Mouse (Mus musculus) kidney, postnatal 14 days (tissue): ENCODE data around the gene Myh1.
A peak's percentile ranks its signal among the peaks of the same experiment; 100 is the strongest.

Source experiments
- DNase-seq: peaks from one replicate; pipeline ENCODE4 v3.0.0; 2022; ENCODE audit warnings: mixed read lengths

Myh1 gene

GRCm38 (mm10) chr11:67199752-67200151 lies at the start of gene Myh1:
TSS of gene Myh1 (plus strand) at chr11:67200052.
- no peak for DNase-seq

- no peak for DNase-seq
Measured at GRCm38 (mm10) chr11:67150237-67150636, 49.6 kb upstream of the Myh1 start.

GRCm38 (mm10) chr11:67151159-67151558 lies 48.7 kb upstream of the Myh1 start:
- DNase-seq: no peak

DNA sequence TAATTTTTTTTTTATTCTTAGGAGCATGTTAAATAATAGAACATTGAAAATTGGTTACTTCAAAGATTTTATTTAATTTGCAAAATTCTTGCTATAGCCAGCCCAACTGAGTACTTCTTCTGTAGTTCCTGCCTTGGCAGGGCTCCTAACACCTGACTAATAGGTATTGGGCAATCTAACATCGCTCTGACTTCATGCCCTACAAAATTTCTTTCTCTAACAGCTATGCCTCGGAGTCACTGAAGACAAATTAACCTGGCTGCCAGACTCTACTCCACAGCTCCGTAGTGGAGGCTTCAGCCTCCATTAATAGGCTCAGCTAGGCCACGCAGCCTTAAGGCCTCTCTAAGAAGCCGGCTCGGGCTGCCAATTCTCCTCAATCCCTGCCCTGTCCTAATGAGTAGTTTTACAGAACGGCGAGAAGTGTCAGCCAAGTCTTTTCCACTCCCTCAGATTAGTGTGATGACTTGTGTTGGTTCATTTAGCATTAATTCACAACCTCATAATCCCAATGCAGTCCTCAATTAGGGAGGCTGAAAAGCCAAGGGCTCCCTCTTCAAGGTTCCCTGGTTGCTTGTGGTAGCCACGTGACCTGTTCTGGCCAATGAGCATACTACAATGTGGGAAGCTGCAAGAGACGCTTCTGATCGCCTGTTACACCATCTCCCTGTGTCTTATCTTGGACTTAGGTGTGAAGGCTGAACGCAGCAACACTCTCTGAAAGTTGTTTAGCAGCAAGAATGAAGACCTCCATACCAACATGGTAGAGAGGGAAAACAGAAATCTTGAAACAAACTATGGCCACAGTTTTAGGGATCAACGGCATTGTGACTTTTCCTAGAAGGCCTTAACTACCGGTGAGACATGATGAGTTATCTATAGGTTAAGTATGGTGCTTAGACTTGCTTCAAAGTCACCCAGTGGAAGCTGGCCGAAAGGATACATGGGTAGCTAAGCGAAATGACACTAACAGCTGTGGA lies 47.9 kb upstream of the Myh1 start:
- DNase-seq: no peak

DNA sequence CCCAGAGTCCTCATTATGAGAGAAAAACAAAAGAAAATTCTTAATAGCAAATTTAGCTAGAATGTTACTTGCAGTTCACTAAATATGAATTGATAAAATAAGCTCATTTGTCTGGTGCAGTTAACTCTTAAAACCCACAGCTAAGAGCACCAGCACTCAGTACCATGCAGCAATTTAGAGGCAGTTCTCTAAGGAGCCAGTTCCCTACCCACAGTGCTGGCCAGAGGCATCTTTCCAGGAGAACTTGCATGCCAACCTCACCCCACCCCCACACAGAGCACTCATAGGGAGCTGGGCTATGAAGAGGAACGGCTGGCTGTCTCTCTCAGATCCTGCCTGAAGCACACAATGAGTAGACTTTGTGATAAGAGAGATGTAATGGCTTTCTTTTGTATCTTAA lies 46.7 kb upstream of the Myh1 start:
- DNase-seq: no peak

GRCm38 (mm10) chr11:67153843-67154242 lies 46.0 kb upstream of the Myh1 start:
- no peak for DNase-seq

- DNase-seq: no peak
Measured at GRCm38 (mm10) chr11:67155650-67156049, 44.2 kb upstream of the Myh1 start.

DNA sequence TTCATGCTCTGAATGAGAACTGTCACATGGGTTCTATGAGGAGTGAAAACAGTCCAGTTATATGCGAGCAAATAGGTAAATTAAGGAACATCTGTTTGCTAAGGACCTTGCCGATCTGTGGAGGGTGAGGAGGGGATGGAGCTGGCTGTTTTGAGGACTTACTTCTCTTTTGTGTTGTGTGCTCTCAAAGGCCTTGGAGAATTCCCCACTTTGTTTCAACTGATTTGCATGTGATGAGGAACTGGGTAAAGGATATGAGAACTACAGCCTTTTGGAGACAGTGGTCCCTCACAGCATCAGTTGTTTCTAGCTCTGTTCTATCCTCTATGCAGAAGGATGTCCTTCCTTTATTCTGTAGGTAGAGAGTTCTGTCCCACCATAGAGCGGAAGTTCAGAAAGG lies 39.7 kb upstream of the Myh1 start:
- no peak for DNase-seq

DNA sequence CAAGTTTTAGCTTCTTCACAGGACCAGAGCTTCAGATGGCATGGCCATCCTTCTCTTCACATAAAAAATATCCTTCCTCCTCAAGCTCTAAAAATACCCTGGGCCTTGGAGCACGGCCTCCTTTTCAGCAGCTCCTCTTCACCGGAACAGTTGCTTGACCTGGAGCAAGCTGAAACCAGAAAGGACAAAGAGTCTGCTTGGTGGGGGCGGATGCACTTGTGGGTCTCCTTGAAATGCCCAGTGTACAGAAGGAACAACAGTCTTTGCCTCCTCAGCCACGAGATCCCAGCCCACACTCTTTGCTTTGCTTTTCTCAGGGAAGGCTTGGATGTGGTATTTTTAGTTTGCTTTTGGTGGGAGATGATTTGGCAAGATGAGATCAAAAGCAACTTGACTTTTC lies 36.2 kb upstream of the Myh1 start:
- no peak for DNase-seq

- no peak for DNase-seq
Measured at GRCm38 (mm10) chr11:67164851-67165250, 35.0 kb upstream of the Myh1 start.

DNA sequence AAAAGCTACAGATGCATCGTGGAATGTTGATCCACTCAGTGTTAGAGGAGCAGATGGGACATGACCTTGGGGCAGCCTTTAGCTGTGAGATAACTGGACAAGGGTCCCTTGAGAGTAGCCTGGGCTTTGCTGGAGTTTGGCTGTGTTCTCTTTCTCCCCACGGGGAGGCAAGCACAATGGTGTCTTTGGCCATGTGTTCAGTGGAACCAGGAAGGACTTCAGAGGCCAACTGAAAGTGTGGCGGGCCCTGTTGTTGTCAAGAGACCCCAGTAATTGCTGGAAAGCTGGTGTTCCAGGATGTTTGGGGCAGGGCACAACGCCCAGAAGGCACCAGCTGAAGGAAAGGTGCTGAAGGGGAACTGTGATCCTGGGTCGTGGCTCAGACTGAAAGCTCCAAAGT lies 30.6 kb upstream of the Myh1 start:
- no peak for DNase-seq

GRCm38 (mm10) chr11:67170727-67171126 lies 29.1 kb upstream of the Myh1 start, which contains the start of gene Myh2:
TSS of gene Myh2 (plus strand) at chr11:67171027.
- no peak for DNase-seq

GRCm38 (mm10) chr11:67172439-67172838 lies 27.4 kb upstream of the Myh1 start:
- no peak for DNase-seq

DNA sequence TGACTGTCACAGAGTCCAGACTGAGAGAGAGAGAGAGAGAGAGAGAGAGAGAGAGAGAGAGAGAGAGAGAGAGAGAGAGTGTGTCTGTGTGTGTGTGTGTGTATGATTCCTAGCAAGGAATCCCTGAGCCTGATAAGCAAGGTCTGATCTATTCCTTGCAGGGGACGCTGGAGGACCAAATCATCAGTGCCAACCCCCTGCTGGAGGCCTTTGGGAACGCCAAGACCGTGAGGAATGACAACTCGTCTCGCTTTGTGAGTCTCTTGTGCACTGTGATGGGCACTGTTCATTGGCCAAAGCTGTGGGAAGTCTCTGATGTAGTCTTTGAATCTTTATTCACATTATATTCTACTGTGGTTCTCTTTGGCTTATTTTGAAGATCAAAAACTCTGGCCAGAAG lies 23.5 kb upstream of the Myh1 start:
- DNase-seq: no peak

DNA sequence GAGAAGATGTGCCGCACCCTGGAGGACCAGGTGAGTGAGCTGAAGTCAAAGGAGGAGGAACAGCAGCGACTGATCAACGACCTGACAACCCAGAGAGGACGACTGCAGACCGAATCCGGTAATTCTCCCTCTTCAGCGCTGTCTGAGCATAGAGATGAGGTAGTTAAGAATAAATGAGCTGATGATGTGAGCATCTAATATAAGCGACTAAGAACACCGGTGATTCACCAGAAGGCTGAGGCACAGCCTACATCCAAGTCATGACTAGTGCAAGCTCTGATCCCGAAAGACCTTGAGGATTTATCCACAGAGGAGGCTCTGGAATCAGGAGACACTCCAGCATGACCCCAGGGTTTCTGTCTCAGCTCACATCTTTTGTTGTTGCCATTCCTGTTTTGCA lies 9.5 kb upstream of the Myh1 start:
- DNase-seq: no peak

DNA sequence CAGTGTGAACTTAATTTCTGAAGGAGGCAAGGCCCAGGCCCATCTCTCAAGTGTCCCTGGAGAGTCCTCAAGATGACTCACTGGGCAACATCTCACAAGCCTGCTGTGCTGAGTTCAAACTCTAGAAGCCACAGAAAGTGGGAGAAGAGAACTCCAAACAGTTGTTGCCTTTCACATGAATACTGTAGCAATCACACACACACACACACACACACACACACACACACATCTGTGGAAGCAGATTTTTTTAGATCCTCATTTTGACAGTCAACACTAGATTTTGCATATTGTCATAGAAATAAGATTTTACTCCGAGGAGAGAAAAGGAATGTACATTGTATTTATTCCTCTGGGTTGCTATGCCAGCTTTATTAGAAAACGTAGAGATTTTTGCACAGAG lies 9.0 kb upstream of the Myh1 start:
- DNase-seq: no peak

DNA sequence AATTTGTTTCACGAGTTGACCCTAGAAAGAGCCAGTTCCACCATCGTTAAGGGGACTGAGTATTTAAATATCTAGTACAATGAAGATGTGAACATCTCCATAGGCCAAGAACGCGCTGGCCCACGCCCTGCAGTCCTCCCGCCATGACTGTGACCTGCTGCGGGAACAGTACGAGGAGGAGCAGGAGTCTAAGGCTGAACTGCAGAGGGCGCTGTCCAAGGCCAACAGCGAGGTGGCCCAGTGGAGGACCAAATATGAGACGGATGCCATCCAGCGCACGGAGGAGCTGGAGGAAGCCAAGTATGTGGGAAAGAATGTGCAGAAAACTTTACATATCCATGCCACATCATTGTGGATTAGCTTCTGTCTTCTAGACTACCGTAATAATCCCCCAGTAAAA lies 8.4 kb upstream of the Myh1 start:
- no peak for DNase-seq

DNA sequence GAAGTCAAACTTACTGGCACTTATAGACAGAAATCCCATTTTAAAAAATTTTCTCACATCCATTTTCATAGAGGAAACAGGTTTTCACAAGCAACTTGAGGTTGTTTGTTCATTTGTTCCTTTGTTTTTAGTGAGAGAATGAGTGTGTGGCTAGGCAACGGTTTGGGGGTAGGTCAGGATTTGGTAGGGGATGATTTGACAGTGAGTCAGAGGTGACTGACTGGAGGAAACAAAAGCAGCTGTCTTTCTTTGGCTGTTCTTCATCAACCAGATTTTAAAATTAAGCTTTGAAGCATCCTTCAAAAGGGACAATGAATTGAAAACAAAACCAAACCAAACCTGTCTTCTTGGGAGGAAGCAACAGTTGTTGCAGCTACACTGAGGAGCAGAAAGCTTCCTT lies 531 bp upstream of the Myh1 start:
- DNase-seq: no peak

- peak; percentile 1 for DNase-seq
Measured at GRCm38 (mm10) chr11:67204766-67205165, 4.9 kb downstream of the Myh1 start.

- DNase-seq: no peak
Measured at GRCm38 (mm10) chr11:67221803-67222202, 22.0 kb downstream of the Myh1 start.

GRCm38 (mm10) chr11:67224466-67224865 lies 24.6 kb downstream of the Myh1 start:
- no peak for DNase-seq

DNA sequence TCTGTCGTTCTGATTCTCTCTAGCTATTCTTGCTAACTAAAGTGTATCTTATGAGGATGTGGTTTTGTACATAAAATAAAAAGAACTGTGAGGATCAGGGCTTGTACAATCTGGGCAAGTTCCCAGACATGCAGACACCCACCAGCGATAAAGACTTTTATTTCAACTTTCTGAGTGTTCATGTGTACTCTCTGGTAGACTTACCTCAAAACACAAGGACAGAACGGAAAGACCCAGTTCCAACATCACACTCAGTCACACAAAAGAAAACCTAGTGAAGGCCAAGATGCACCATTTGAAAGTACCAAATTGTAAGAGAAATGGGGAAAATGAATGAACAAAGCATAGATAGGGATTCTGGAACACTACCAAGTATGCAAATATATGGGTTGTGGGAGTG lies 28.9 kb downstream of the Myh1 start:
- DNase-seq: no peak

DNA sequence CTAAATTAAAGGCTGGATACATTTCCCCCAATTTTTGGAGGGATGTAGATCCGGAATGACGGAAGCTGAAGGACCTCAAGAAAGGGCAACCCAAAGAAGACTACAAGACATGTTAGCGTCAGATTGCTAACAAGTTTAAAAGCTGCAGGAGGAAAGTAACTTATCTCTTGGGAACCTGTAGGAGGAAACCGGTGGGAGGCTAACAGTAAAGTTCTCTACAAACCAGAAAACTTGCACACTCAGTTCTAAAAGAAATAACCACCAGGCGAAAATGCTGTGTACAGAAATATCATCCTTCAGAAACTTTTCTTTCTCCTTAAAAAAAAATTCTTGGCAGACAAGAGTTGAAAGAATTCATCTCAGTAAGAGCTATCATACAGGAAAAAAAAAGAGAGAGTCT lies 29.3 kb downstream of the Myh1 start:
- no peak for DNase-seq

GRCm38 (mm10) chr11:67229946-67230345 lies 30.1 kb downstream of the Myh1 start:
- DNase-seq: no peak
